Mouse (Mus musculus) liver, embryonic 14.5 days (tissue): ENCODE measurements around the gene Isg20l2.

Source experiments
- CTCF ChIP-seq: IDR thresholded peaks from 2 replicates; pipeline ENCODE4 v1.5.1; 2016; ENCODE audit warnings: antibody characterized with exemption, low read depth, control low read depth
- EP300 ChIP-seq: IDR thresholded peaks from 2 replicates; pipeline ENCODE4 v1.6.1; 2016; ENCODE audit warnings: antibody characterized with exemption, low read depth

- TF ChIP-seq CTCF (no peak), EP300 (no peak)
These were observed 16.6 kb upstream of the Isg20l2 start for GRCm38 (mm10) chr3:87913491-87913890.
